8 mouse cellular contexts compared by ENCODE assay signal in genomic region chr9:108566815-108567776, GRCm38 (mm10). TPM values are rescaled to one million over a fixed set of nuclear protein-coding genes. Genes with fewer than 3 reads are reported as not detected.
DNase-seq lines count a peak whose midpoint lies in the region; ATAC-seq and TF ChIP-seq lines count a peak whose summit lies in the region.

Ndufaf3 (minus strand) TSS chr9:108567434.

- WGBS in heart, embryonic 14.5 days, result under 1% methylated on average over 69 of the region's 73 CpGs
- WGBS in liver, embryonic 14.5 days (ENCODE audit: insufficient replicate concordance), result under 1% methylated on average over 73 of the region's 73 CpGs
- under 1% methylated on average over 73 of the region's 73 CpGs for WGBS in neural tube, embryonic 11.5 days
- 0% methylated on average over 73 of the region's 73 CpGs for WGBS in stomach, postnatal 0 days

- TF ChIP-seq EP300 in liver, embryonic 14.5 days (IDR thresholded peaks at IDR 0.05; ENCODE audit: low read depth), result peak; percentile 29
- TF ChIP-seq EP300 in stomach, postnatal 0 days (optimal IDR thresholded peaks at IDR 0.05), result no peak

- H3K4me2 ChIP-seq in heart, embryonic 14.5 days (ENCODE audit: low read length), result peak within 1 kb of the TSS; percentile 96
- H3K4me2 ChIP-seq in liver, embryonic 14.5 days (ENCODE audit: low read depth), result peak within 1 kb of the TSS; percentile 99
- H3K4me2 ChIP-seq in neural tube, embryonic 11.5 days (ENCODE audit: low read depth), result peak within 1 kb of the TSS; percentile 99
- H3K4me2 ChIP-seq in stomach, postnatal 0 days (replicated peaks; ENCODE audit: low read depth), result peak within 1 kb of the TSS; percentile 97

- peak within 1 kb of the TSS; percentile 88 to 94 for H3K27ac ChIP-seq in heart, embryonic 14.5 days (replicated peaks in 1 of 2; ENCODE audit: control insufficient read depth in 1 of 2, insufficient read depth in 1 of 2, low read depth in 2 of 2, low read length in 2 of 2)
- peak within 1 kb of the TSS; percentile 93 for H3K27ac ChIP-seq in liver, embryonic 14.5 days
- peak within 1 kb of the TSS; percentile 90 for H3K27ac ChIP-seq in neural tube, embryonic 11.5 days (ENCODE audit: low read depth, low read length)
- H3K27ac ChIP-seq in stomach, postnatal 0 days (replicated peaks), result peak within 1 kb of the TSS; percentile 95

- peak; percentile 88 for DNase-seq in c-Kit-negative CD71-positive TER-119-positive erythroid progenitor cells, embryonic 14.5 days (ENCODE audit: low read depth, low spot score)
- DNase-seq in fibroblast of lung, adult 2 months (ENCODE audit: low read depth), result peak; percentile 86
- peak; percentile 98 for DNase-seq in kidney, postnatal 25 days
- peak; percentile 88 to 92 (median 89) for DNase-seq in liver, embryonic 14.5 days (ENCODE audit: low read depth in 3 of 3, low spot score in 3 of 3)
- peak; percentile 95 for DNase-seq in neural tube, embryonic 11.5 days (ENCODE audit: low spot score)
- DNase-seq in stomach, postnatal 0 days (ENCODE audit: low spot score), result peak; percentile 96

- H3K36me3 ChIP-seq in heart, embryonic 14.5 days (ENCODE audit: control insufficient read depth, insufficient read depth, low read length), result peaks cover 52% of the 10 kb centered on the region
- H3K36me3 ChIP-seq in liver, embryonic 14.5 days (replicated peaks; ENCODE audit: control insufficient read depth, insufficient read depth, low read depth), result peaks cover 28% of the 10 kb centered on the region
- H3K36me3 ChIP-seq in neural tube, embryonic 11.5 days (ENCODE audit: control insufficient read depth, insufficient read depth, low read length), result peaks cover 16% of the 10 kb centered on the region
- peaks cover 12% of the 10 kb centered on the region; the same call in 1 of the 2 replicates for H3K36me3 ChIP-seq in stomach, postnatal 0 days (ENCODE audit: control insufficient read depth, insufficient read depth, low read length)

- H3K9ac ChIP-seq in heart, embryonic 14.5 days (ENCODE audit: low read length), result peak within 1 kb of the TSS; percentile 90
- H3K9ac ChIP-seq in liver, embryonic 14.5 days (replicated peaks), result peak within 1 kb of the TSS; percentile 87
- H3K9ac ChIP-seq in neural tube, embryonic 11.5 days (ENCODE audit: low read length), result peak within 1 kb of the TSS; percentile 73
- H3K9ac ChIP-seq in stomach, postnatal 0 days (ENCODE audit: low read length), result peak within 1 kb of the TSS; percentile 74

- H3K4me3 ChIP-seq in heart, embryonic 14.5 days (ENCODE audit: control insufficient read depth in 1 of 2, insufficient read depth in 1 of 2, low read depth in 1 of 2, low read length in 2 of 2), result peak within 1 kb of the TSS; percentile 80 to 81
- H3K4me3 ChIP-seq in liver, embryonic 14.5 days (ENCODE audit: insufficient read depth in 1 of 2, low read depth in 2 of 2, low read length in 2 of 2), result peak within 1 kb of the TSS; percentile 83 to 86
- peak within 1 kb of the TSS; percentile 62 for H3K4me3 ChIP-seq in neural tube, embryonic 11.5 days (ENCODE audit: low read depth, low read length)
- peak within 1 kb of the TSS; percentile 68 for H3K4me3 ChIP-seq in stomach, postnatal 0 days (ENCODE audit: low read depth, low read length)

- H3K9me3 ChIP-seq in heart, embryonic 14.5 days (ENCODE audit: control insufficient read depth, low read length), result no peaks in the 10 kb centered on the region
- no peaks in the 10 kb centered on the region for H3K9me3 ChIP-seq in liver, embryonic 14.5 days (ENCODE audit: control insufficient read depth, low read length)
- H3K9me3 ChIP-seq in neural tube, embryonic 11.5 days (ENCODE audit: control insufficient read depth, low read length), result no peaks in the 10 kb centered on the region
- H3K9me3 ChIP-seq in stomach, postnatal 0 days (ENCODE audit: control insufficient read depth, low read length), result no peaks in the 10 kb centered on the region

- H3K27me3 ChIP-seq in heart, embryonic 14.5 days (ENCODE audit: control insufficient read depth, insufficient read depth, low read length), result no peaks in the 10 kb centered on the region
- H3K27me3 ChIP-seq in liver, embryonic 14.5 days (ENCODE audit: control insufficient read depth, insufficient read depth, low read length), result no peaks in the 10 kb centered on the region
- H3K27me3 ChIP-seq in neural tube, embryonic 11.5 days (ENCODE audit: control insufficient read depth, insufficient read depth, low read length), result no peaks in the 10 kb centered on the region
- no peaks in the 10 kb centered on the region for H3K27me3 ChIP-seq in stomach, postnatal 0 days (ENCODE audit: control insufficient read depth, insufficient read depth, low read length)

- H3K4me1 ChIP-seq in heart, embryonic 14.5 days (ENCODE audit: control insufficient read depth in 2 of 2, insufficient read depth in 2 of 2, low read length in 2 of 2), result peaks cover 14 to 28% of the 10 kb centered on the region in 2 experiments
- peaks cover 17 to 26% of the 10 kb centered on the region in 2 experiments for H3K4me1 ChIP-seq in liver, embryonic 14.5 days (replicated peaks; ENCODE audit: control insufficient read depth in 2 of 2, insufficient read depth in 2 of 2, low read length in 1 of 2)
- peaks cover 24% of the 10 kb centered on the region for H3K4me1 ChIP-seq in neural tube, embryonic 11.5 days (ENCODE audit: control insufficient read depth, insufficient read depth, low read length)
- peaks cover 5% of the 10 kb centered on the region for H3K4me1 ChIP-seq in stomach, postnatal 0 days (replicated peaks; ENCODE audit: control insufficient read depth, insufficient read depth)

- peak; percentile 99 for TF ChIP-seq CTCF in liver, embryonic 14.5 days (IDR thresholded peaks at IDR 0.05; ENCODE audit: low read depth)
- TF ChIP-seq CTCF in stomach, postnatal 0 days (IDR thresholded peaks at IDR 0.05; ENCODE audit: low read depth), result peak; percentile 93

- peak; percentile 81 for ATAC-seq in CD4-positive, CD25-positive, alpha-beta regulatory T cell, adult 4 months
- ATAC-seq in heart, embryonic 14.5 days (ENCODE audit: insufficient number of reproducible peaks, insufficient read depth, low FRiP score, low read depth), result peak; percentile 79
- ATAC-seq in liver, embryonic 14.5 days (ENCODE audit: insufficient read depth), result peak; percentile 83
- peak; percentile 73 for ATAC-seq in neural tube, embryonic 11.5 days (ENCODE audit: insufficient read depth, low FRiP score, low TSS enrichment)
- peak; percentile 87 for ATAC-seq in stomach, postnatal 0 days (ENCODE audit: low FRiP score, low TSS enrichment)

RNA-seq across cellular contexts. Expression of gene Ndufaf3, which starts in this region (rescaled TPM):
- 10 to 100 TPM; 48.0 to 61.4 TPM for polyA plus RNA-seq in CD4-positive, CD25-positive, alpha-beta regulatory T cell, adult 4 months (2017; shearing (Covaris generic))
- polyA plus RNA-seq in heart, embryonic 14.5 days (2014; fragmentation: Nextera tagmentation; extraction: Ambion mirVana), result 74.3 and 78.1 TPM in 2 replicates
- 8.9 and 12.1 TPM in 2 replicates for polyA plus RNA-seq in liver, embryonic 14.5 days (2012; rRNA removed)
- 36.1 and 36.9 TPM in 2 replicates for polyA plus RNA-seq in liver, embryonic 14.5 days (2014; fragmentation: Nextera tagmentation; extraction: Ambion mirVana)
- polyA plus RNA-seq in neural tube, embryonic 11.5 days (2014; fragmentation: Nextera tagmentation; extraction: Ambion mirVana), result 52.1 and 58.2 TPM in 2 replicates
- 40.4 and 42.4 TPM in 2 replicates for polyA plus RNA-seq in stomach, postnatal 0 days (2015; fragmentation: Nextera tagmentation; extraction: Ambion mirVana)

Comparison
In these comparisons a context has a peak if more than half of its experiments do, and no peak if none do; other contexts are left out.
1. Peak in every context shown above with its lines: DNase-seq, ATAC-seq, H3K4me3 ChIP-seq and H3K27ac ChIP-seq.